Mouse (Mus musculus) layer of hippocampus, adult 9-10 months (tissue): ENCODE results near the gene Adcy3.
"Not testable (repeated sequence)": the region's sequence is repeated elsewhere in the genome, so short reads cannot be mapped to it uniquely, and the experiment has no call there.

ENCODE experiments used
- DNase-seq: peaks from one replicate; pipeline ENCODE4 v3.0.0; 2022; ENCODE audit warnings: low spot score

Gene Adcy3

GRCm38 (mm10) chr12:4184648-4185047 is 51.7 kb downstream of the Adcy3 start:
- DNase-seq = no peak

DNA sequence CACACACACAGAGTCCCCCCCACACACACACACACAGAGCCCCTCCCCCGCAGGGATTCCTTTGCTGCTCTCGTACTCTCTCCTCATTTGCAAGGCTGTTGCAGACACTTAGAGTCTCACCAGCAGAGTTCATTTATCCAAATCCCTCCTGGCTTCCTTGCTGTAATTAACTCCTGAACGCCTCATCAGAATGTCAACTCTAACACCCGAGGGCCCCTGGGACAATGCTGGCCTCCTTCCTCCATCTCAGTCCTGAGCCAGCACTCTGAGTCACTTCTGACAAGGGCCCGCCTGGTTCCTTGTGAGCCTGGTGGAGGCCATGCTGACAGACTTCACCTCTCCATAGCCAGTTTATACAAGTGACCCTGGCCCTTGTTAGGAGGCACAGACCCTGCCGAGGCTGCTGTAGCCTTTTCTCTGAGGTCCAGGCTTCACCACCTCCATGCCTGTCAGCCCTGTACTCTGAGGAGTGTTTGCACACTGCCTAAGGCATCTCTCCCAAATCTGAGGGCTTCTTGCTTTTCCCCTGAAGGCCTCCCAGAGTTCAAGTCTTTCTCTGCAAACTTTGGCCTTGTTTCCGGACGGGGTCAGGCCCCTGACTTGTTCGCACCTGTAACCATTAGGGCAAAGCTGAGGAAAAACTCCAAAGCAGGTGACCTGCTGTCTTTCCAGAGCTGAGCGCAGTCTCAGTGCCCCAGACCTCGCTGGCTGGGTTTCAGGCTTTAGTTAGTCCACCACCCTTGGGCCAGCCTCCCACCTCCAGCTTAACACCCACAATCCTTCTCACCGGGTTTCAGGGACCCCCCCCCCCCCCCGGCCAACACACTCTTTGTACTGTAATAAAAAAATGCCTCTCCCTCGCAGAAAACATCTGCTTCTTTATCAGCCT is 55.5 kb downstream of the Adcy3 start:
- no peak for DNase-seq

GRCm38 (mm10) chr12:4189060-4189447 is 56.2 kb downstream of the Adcy3 start:
- no peak for DNase-seq

DNA sequence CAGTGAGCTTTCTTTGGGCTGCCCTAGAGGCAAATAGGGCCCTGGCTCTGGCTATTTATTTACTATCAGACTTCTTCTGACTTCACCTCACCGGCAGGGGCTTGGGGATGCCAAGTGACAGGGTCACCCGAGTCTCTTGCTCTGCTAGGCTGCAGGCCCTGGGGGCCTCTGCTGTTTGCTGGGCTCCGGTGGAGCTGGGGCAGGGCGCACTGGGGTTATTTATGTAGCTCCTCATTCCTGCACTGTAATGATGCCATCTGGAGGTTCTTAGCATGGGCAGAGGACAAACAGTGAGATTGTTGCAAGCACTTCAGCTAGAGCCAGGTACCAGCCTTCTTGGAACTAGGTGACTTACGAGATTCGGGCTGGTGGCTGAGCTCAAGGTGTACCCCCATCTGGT is 59.6 kb downstream of the Adcy3 start:
- DNase-seq = no peak

GRCm38 (mm10) chr12:4193025-4193740 is 60.3 kb downstream of the Adcy3 start:
- DNase-seq = no peak

DNA sequence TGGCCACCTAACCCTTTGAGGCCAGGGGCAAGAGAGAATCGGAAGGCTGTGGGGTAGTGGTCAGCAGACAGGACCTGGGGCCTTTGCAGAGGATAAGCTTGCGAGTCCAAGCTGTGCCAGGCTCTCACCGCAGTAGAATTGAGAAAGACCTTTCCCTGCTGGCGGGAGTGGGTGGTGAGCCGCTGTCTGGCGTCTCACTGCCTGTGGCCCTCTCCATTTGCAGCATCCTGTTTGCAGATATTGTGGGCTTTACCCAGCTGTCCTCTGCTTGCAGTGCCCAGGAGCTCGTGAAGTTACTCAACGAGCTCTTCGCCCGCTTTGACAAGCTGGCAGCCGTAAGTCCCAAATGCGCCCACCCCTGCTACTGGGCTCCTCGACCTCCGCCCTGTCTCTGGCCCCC is 61.7 kb downstream of the Adcy3 start:
- DNase-seq = no peak

DNA sequence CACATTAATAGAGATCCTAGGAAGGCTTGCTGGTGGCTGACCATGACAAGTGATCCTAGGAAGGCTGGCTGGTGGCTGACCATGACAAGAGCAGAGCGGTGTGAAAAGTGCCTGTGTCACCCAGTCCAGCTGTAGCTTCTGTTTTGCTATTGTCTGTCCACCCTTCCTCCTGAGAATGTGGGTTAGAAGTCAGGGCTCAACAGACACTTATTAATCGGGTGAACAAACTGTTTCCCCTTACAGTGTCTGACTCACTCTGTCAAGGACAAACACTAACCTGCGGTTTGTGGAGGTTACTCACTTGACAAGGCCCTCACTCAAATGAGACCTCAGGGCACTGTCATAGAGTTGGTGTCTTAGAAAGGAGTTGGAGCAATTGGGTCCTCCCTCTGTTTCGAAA is 65.8 kb downstream of the Adcy3 start:
- DNase-seq = no peak

- DNase-seq = no peak
Measured at GRCm38 (mm10) chr12:4199271-4199670, 66.4 kb downstream of the Adcy3 start.

DNA sequence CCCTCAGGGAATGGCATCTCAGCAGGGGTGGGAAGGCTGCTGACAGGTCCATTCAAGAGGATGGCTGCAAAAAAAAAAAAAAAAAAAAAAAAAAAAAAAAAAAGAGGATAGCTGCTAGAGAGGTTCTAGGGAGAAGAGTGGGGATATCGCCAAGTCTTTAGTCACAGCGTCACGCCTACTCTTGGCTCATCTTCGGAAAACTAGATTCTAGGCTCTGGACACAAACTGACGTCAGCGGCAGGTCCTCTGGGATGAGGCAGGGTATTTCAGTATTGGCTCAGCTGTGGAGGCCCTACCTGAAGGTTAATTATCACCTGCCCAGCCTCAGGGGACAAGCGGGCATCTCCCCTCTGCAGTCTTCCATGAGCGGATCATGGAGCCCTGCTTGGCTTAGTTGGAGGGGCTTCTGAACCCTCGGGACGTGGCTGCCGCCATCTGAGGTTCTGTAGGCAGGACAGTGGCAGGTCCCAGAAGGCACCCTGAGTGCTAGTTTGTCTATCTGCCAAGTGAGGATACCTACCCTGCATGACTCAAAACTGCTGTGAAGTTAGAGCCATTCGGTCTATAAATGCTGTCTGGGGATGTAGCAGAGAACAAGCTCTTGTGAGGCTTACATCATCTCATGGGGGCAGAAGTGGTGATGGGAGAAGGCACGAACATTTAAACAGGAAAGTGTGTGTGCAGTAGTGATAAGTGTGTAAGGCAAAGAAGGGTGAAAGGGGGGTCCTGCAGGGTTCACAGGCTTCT is 68.7 kb downstream of the Adcy3 start:
- DNase-seq = no peak

DNA sequence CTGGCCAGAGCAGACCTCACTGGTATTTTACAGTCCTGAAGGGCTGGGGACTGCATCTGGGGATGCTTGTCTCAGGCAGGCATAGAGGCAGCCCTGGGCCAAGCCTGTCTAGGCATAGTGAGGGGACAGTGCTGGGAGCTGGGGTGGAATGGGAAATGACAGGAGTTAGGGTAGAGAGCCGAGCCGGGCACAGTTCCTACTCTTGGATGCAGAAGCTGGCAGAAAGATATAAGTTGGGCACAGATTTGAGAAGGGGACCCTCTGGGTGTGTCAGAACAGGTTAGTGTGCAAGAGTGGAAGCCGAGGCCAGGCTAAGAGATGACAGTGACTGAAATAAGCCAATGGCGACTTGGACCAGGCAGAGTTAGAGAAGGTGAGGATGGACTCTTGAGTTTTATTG is 69.3 kb downstream of the Adcy3 start:
- no peak for DNase-seq

GRCm38 (mm10) chr12:4206106-4206505 is 73.2 kb downstream of the Adcy3 start:
- no peak for DNase-seq

DNA sequence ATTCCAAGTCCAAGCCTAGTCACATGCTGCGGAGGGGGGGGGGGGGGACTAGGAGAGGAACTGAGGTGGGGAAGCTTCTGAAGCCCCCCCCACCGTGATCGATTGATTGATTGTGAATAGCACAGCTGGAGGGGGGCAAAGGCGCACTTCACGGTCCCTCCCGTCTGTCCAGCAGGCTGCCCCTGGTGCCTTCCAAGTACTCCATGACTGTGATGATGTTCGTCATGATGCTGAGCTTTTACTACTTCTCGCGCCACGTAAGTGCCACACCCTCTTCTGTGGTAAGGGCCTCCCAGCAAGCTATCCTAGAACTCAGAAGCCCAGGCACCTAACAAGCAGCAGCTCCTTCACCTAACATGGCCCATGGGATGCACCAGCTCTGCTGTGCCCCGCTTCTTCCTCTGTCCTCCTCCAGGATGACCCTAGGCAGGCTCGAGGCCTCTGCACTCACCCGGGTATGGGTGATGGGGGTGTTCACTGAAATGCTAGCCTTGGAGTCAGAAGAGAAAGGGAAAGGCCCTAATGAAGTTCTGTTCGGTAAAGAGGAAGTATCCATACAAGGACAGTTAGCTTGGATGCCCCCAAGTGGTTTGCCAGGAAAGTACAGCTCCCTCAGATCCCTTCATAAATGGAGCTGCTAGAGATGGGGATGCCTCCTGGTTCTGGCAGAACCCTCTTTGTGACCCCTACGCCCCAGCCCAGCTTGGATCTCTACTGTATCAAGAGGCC is 75.7 kb downstream of the Adcy3 start:
- DNase-seq = peak; percentile 66

DNA sequence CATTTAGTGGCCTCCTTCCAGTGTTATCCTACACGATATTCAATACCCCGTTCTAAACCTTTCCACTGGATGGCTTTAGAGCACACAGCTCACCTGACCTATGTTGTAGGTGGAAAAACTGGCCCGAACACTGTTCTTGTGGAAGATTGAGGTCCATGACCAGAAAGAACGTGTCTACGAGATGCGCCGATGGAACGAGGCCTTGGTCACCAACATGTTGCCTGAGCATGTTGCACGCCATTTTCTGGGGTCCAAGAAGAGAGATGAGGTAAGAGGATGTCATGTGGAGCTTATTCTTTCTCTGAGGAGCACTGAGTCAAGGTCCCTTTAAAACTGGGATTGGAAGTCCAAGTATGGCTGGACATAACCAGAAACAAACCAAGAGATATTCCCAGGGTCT is 76.3 kb downstream of the Adcy3 start:
- no peak for DNase-seq

GRCm38 (mm10) chr12:4211174-4211573 is 78.3 kb downstream of the Adcy3 start:
- no peak for DNase-seq

DNA sequence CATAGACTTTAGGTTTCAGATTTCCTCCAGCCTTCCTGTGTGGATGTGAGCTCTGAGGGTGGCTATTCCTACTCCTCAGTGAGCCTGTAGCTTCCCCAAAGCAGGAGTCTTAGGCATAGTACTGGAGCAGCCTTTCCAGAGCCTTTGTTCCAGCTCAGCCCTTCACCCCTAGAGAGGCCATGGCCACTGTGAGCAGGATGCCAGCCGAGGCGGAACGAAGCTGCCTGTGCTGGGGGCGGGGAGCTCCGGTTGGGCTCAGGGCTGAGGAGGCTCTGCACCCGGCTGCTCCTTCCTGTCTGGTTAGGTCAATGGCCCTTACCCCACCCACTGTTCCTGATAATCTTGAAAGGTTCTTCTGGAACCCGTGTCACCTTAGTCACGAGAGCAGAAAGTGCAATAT is 80.0 kb downstream of the Adcy3 start:
- no peak for DNase-seq

GRCm38 (mm10) chr12:4230156-4230555 is 97.3 kb downstream of the Adcy3 start:
- no peak for DNase-seq

- no peak for DNase-seq
Measured at GRCm38 (mm10) chr12:4232777-4233176, 99.9 kb downstream of the Adcy3 start.

DNA sequence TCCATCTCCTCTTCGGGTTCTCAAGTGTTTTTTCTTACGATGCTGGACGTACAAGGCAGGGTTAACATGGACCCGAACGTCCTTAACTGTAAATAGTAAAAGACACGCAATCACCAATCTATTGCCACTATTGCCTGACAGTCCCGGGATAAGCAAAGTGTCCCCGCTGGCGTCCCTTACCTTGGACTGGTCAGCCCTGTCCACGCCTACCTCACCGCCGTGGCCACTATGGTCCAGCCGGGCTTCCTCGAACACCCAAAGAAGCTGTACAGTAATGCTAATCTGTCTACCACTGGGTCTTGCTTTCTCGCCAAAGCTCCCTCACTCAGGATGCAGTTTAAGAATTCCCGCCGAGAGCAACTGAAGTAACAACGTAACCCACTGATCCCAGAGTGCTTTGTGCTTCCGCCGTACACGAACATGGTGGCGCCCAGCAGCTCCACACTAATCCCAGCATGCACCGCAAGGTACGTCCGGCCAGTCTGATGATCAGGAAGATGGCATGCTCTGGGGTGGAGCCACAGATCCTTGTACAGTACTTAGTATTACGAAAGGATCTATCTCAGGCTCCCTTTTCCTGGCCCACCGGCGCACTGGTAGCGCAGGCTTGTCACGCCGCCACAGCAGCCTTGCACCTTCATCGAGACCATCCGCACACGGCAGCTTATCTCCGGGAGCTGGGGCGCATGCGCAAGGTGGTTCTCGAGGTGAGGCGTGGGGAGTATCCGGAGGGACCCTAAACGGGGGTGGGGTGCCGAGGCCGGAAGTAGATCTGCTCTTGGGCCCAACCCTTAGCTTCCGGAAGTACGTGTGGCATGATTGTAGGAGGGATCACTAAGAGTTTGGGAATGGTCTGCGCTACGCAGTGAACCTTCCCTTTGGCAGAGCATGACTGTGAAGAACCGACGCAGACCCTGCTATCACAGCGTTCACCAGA is 100.9 kb downstream of the Adcy3 start, which contains the start of the genes Ptrhd1 and Cenpo:
TSS of gene Ptrhd1 (plus strand) at position 456 of the 937 bp plus-strand sequence.
TSS of gene Cenpo (minus strand) at position 723 of the 937 bp plus-strand sequence.
- peak; percentile 98 for DNase-seq

- no peak for DNase-seq
Measured at GRCm38 (mm10) chr12:4237481-4237880, 104.6 kb downstream of the Adcy3 start.

DNA sequence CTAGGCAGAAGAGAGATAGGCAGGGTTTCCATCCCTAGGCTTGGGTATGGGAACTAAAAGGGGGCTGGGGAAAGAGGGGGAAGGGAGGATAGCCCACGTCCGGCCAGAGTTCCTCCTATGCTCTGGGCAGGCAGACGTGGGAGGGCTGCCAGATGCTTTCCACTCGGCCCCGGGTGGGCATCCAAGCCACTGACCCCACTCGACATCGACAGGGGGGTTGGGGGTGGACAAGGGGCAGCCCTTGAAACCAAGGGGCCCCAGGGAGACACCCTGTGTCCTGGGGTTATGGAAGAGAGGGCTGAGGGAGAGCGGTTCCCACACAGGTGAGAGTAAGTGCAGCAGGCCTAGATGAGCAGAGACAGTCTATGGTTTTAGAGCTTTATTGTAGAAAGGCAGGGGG is 107.4 kb downstream of the Adcy3 start:
- not testable (repeated sequence) for DNase-seq

GRCm38 (mm10) chr12:4243805-4244204 is 110.9 kb downstream of the Adcy3 start:
- no peak for DNase-seq
